Mouse (Mus musculus): Measurements from ENCODE around the gene Aurkb.
"Not testable (repeated sequence)": the region's sequence is repeated elsewhere in the genome, so short reads cannot be mapped to it uniquely, and the experiment has no call there.

The Aurkb gene

GRCm38 (mm10) chr11:69045531-69046394 is at the start of gene Aurkb:
Aurkb (plus strand) TSS chr11:69045647.
- DNase-seq (ENCODE audit: low spot score) = peak; percentile 80

- no peak for DNase-seq (ENCODE audit: low spot score)
Observed at GRCm38 (mm10) chr11:68997080-68997479, 48.4 kb upstream of the Aurkb start.

GRCm38 (mm10) chr11:69002782-69003181 is 42.7 kb upstream of the Aurkb start:
- not testable (repeated sequence) for DNase-seq (ENCODE audit: low spot score)

GRCm38 (mm10) chr11:69003592-69003991 is 41.9 kb upstream of the Aurkb start:
- DNase-seq (ENCODE audit: low spot score) = no peak

GRCm38 (mm10) chr11:69005193-69005592 is 40.3 kb upstream of the Aurkb start:
- no peak for DNase-seq (ENCODE audit: low spot score)

- not testable (repeated sequence) for DNase-seq (ENCODE audit: low spot score)
Observed at GRCm38 (mm10) chr11:69006575-69006974, 38.9 kb upstream of the Aurkb start.

GRCm38 (mm10) chr11:69008182-69009121 is 37.0 kb upstream of the Aurkb start, which contains the start of gene Pfas:
Pfas (minus strand) TSS chr11:69008460.
- DNase-seq (ENCODE audit: low spot score) = peak; percentile 95

- DNase-seq (ENCODE audit: low spot score) = no peak
Observed at GRCm38 (mm10) chr11:69009508-69009907, 35.9 kb upstream of the Aurkb start.

GRCm38 (mm10) chr11:69010400-69011323 is 34.8 kb upstream of the Aurkb start:
- no peak for DNase-seq (ENCODE audit: low spot score)

- not testable (repeated sequence) for DNase-seq (ENCODE audit: low spot score)
Observed at GRCm38 (mm10) chr11:69011445-69011844, 34.0 kb upstream of the Aurkb start.

GRCm38 (mm10) chr11:69012071-69012601 is 33.3 kb upstream of the Aurkb start:
- DNase-seq (ENCODE audit: low spot score) = peak; percentile 87

- DNase-seq (ENCODE audit: low spot score) = peak; percentile 94
Observed at GRCm38 (mm10) chr11:69015644-69016441, 29.6 kb upstream of the Aurkb start, which contains the start of gene Ctc1. Ctc1 (plus strand) TSS chr11:69015911.

- no peak for DNase-seq (ENCODE audit: low spot score)
Observed at GRCm38 (mm10) chr11:69016755-69017154, 28.7 kb upstream of the Aurkb start.

- no peak for DNase-seq (ENCODE audit: low spot score)
Observed at GRCm38 (mm10) chr11:69020691-69021090, 24.8 kb upstream of the Aurkb start.

GRCm38 (mm10) chr11:69026562-69026961 is 18.9 kb upstream of the Aurkb start:
- no peak for DNase-seq (ENCODE audit: low spot score)

GRCm38 (mm10) chr11:69028805-69029204 is 16.6 kb upstream of the Aurkb start:
- DNase-seq (ENCODE audit: low spot score) = no peak

- DNase-seq (ENCODE audit: low spot score) = no peak
Observed at GRCm38 (mm10) chr11:69033552-69033951, 11.9 kb upstream of the Aurkb start.

- DNase-seq (ENCODE audit: low spot score) = no peak
Observed at GRCm38 (mm10) chr11:69034585-69034984, 10.9 kb upstream of the Aurkb start.

GRCm38 (mm10) chr11:69035411-69035810 is 10.0 kb upstream of the Aurkb start:
- DNase-seq (ENCODE audit: low spot score) = no peak

- DNase-seq (ENCODE audit: low spot score) = peak; percentile 78
Observed at GRCm38 (mm10) chr11:69035849-69036248, 9.6 kb upstream of the Aurkb start.
